Mouse (Mus musculus): Measurements from ENCODE around the gene Slc25a3.

DNA sequence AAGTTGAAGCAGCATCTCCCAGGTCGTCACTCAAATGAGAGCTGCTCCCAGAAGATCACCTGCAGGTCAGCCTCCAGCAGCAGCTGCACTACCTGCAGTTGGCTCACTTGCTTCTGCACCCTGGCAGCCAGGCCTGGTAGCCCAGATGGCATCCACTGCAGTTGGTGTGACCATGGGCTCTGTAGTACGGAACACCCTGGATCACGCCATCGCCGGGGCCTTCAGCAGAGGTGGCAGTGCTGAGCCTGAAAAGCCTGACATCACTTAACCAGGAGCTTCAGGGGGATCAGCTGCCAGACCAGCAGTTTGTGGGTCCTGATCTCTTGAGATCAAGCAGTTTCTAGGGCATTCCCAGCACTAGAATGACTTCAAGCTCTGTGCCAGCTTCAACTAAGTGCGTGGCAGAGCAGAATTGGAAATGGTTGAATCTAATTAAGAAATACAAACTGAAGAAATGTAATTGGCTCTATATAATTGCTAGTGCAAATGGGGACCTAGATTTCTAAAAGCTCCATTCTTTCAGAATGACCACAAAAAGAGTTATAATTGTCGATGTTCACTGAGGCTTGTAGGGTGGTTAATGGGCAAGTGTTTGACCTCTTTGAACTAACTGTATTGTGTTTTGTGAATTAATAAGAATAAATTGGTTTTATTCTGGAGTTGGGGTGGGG is 11.6 kb upstream of the Slc25a3 start:
- no peak for TF ChIP-seq POLR2A (IDR thresholded peaks at IDR 0.05; ENCODE audit: control insufficient read depth, extremely low read depth, insufficient read depth, low read length, poor library complexity)
- TF ChIP-seq CTCF (IDR thresholded peaks at IDR 0.05; ENCODE audit: borderline replicate concordance, control insufficient read depth, extremely low read depth, insufficient read depth, low read length, poor library complexity) = no peak

Data from thymus, adult 2 months (tissue).